11 mouse cellular contexts compared by ENCODE assay signal in genomic region chr2:27953866-27954265, GRCm38 (mm10).
DNase-seq lines count a peak whose midpoint lies in the region; ATAC-seq and TF ChIP-seq lines count a peak whose summit lies in the region.
"Had no signal": no experiment of that assay in that cellular context is flagged by ENCODE, and none has a peak within 500 bp of the region (broad histone marks: within the 10 kb centered on the region; RNA-seq: fewer than 3 reads in every experiment).

No protein-coding gene starts in this region.

- no peak for TF ChIP-seq EP300 in heart, postnatal 0 days (IDR thresholded peaks at IDR 0.05; ENCODE audit: low read depth)

- H3K4me1 ChIP-seq in heart, postnatal 0 days (ENCODE audit: control insufficient read depth, insufficient read depth) = peaks cover 7% of the 10 kb centered on the region; the same call in 1 of the 2 replicates
- H3K4me1 ChIP-seq in forebrain, embryonic 11.5 days (replicated peaks; ENCODE audit: control insufficient read depth, insufficient read depth, low read length) = peaks cover 8% of the 10 kb centered on the region; the same call in 1 of the 2 replicates
- H3K4me1 ChIP-seq: liver, embryonic 13.5 days had no signal

- H3K9me3 ChIP-seq in heart, postnatal 0 days (replicated peaks; ENCODE audit: control insufficient read depth, low read length) = no peaks in the 10 kb centered on the region
- H3K9me3 ChIP-seq in forebrain, embryonic 11.5 days (ENCODE audit: control insufficient read depth, low read length) = no peaks in the 10 kb centered on the region
- H3K9me3 ChIP-seq: embryonic facial prominence, embryonic 15.5 days; liver, embryonic 13.5 days; neural tube, embryonic 12.5 days had no signal

- H3K9ac ChIP-seq in heart, postnatal 0 days (replicated peaks; ENCODE audit: low read depth, low read length) = no peak overlapping the region
- H3K9ac ChIP-seq in forebrain, embryonic 11.5 days (ENCODE audit: low read length) = no peak overlapping the region
- H3K9ac ChIP-seq: embryonic facial prominence, embryonic 15.5 days; liver, embryonic 13.5 days; neural tube, embryonic 12.5 days had no signal

- no peak for TF ChIP-seq CTCF in heart, postnatal 0 days (IDR thresholded peaks at IDR 0.05; ENCODE audit: low read depth)

- ATAC-seq in heart, postnatal 0 days (ENCODE audit: insufficient read depth, low read depth) = peak; percentile 67
- ATAC-seq in forebrain, embryonic 11.5 days (replicated peaks; ENCODE audit: low FRiP score) = no peak

- H3K36me3 ChIP-seq in heart, postnatal 0 days (replicated peaks; ENCODE audit: control insufficient read depth, insufficient read depth, low read length) = no peaks in the 10 kb centered on the region; the same call in 1 of the 2 replicates
- H3K36me3 ChIP-seq in forebrain, embryonic 11.5 days (ENCODE audit: control insufficient read depth, insufficient read depth, low read length) = no peaks in the 10 kb centered on the region
- H3K36me3 ChIP-seq: liver, embryonic 13.5 days; neural tube, embryonic 12.5 days had no signal

- H3K27ac ChIP-seq in heart, postnatal 0 days (ENCODE audit: low read depth) = no peak overlapping the region
- H3K27ac ChIP-seq in forebrain, embryonic 11.5 days (ENCODE audit: low read depth, low read length) = no peak overlapping the region
- H3K27ac ChIP-seq: liver, embryonic 13.5 days; neural tube, embryonic 12.5 days had no signal

- WGBS in heart, postnatal 0 days = 17% methylated on average over 3 of the region's 3 CpGs
- 90% methylated on average over 3 of the region's 3 CpGs for WGBS in forebrain, embryonic 11.5 days

- no peaks in the 10 kb centered on the region for H3K27me3 ChIP-seq in heart, postnatal 0 days (ENCODE audit: control insufficient read depth, insufficient read depth, low read length)
- H3K27me3 ChIP-seq in forebrain, embryonic 11.5 days (ENCODE audit: control insufficient read depth, insufficient read depth, low read length) = no peaks in the 10 kb centered on the region
- H3K27me3 ChIP-seq: embryonic facial prominence, embryonic 15.5 days; neural tube, embryonic 12.5 days had no signal

- no peak overlapping the region for H3K4me2 ChIP-seq in heart, postnatal 0 days (ENCODE audit: low read depth, low read length)
- no peak overlapping the region for H3K4me2 ChIP-seq in forebrain, embryonic 11.5 days (ENCODE audit: low read depth, low read length, severe bottlenecking)
- H3K4me2 ChIP-seq: embryonic facial prominence, embryonic 15.5 days; liver, embryonic 13.5 days; neural tube, embryonic 12.5 days had no signal

- DNase-seq in kidney, adult 9 months = peak; percentile 32
- DNase-seq in kidney, adult 11 months = no peak
- DNase-seq in cerebellum, adult 18-20 months = peak; percentile 39 to 40
- peak; percentile 67 for DNase-seq in heart, postnatal 0 days (ENCODE audit: low spot score)
- DNase-seq in lung, postnatal 4 days = peak; percentile 51 to 80
- DNase-seq in layer of hippocampus, adult 9-10 months (ENCODE audit: low spot score) = no peak
- DNase-seq in frontal cortex, postnatal 14 days (ENCODE audit: low spot score in 2 of 2) = no peak
- DNase-seq in forebrain, embryonic 11.5 days (ENCODE audit: low spot score) = no peak
- DNase-seq: liver, embryonic 13.5 days had no signal

- H3K4me3 ChIP-seq in heart, postnatal 0 days (ENCODE audit: low read depth, low read length) = no peak overlapping the region
- no peak overlapping the region for H3K4me3 ChIP-seq in forebrain, embryonic 11.5 days (ENCODE audit: low read depth, low read length)
- H3K4me3 ChIP-seq: embryonic facial prominence, embryonic 15.5 days; liver, embryonic 13.5 days; neural tube, embryonic 12.5 days had no signal

Comparison
In these comparisons a context has a peak if more than half of its experiments do, and no peak if none do; other contexts are left out.
1. DNase-seq: peak in kidney, adult 9 months (single experiment), cerebellum, adult 18-20 months (2 of 2), heart, postnatal 0 days (single experiment) and lung, postnatal 4 days (2 of 2); none in kidney, adult 11 months (single experiment), layer of hippocampus, adult 9-10 months (single experiment), frontal cortex, postnatal 14 days (0 of 2) and forebrain, embryonic 11.5 days (single experiment).